Mouse (Mus musculus): ENCODE results near the gene Man1a. TPM values are rescaled to one million over a fixed set of nuclear protein-coding genes. Genes with fewer than 3 reads are reported as not detected.

Gene Man1a
- polyA plus RNA-seq (2015; fragmentation: Nextera tagmentation; extraction: Ambion mirVana) = 1.2 and 1.4 TPM in 2 replicates

DNA sequence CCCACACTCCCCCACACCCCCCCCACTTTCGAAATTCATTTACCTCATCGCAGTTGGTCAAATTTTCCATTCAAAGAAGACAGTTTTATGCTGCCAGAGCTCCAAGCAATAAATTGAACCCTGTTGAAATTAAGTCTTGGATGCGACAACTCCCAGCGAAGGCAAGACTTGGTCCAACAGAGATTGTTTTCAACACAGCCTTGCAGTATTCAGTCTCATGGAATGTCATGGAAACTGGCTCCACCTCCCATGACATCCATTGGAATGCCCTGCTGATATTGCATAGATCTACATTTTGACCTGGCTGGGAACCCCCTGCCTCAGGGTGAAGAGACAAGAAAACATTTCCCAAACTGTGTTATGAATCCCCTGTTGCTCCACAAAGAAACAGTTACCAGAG, at the start of gene Man1a:
Gene Man1a (minus strand): TSS at position 190 of the 400 bp plus-strand sequence.
- Histone ChIP-seq H3K4me1 (0 out of 2 replicates have a peak, but pooled peaks cover 6% of the 10 kb centered on the region), H3K27ac (no peak within 1 kb of the TSS), H3K36me3 (ENCODE audit: poor library complexity, severe bottlenecking) (no peaks in the 10 kb centered on the region), H3K27me3 (peaks cover 33% of the 10 kb centered on the region), H3K4me2 (peak within 1 kb of the TSS; percentile 100), H3K9ac (peak within 1 kb of the TSS; percentile 66), H3K4me3 (peak within 1 kb of the TSS; percentile 71), H3K9me3 (replicated peaks) (no peaks in the 10 kb centered on the region)
- 8% methylated on average over 4 of the region's 4 CpGs for WGBS
- ATAC-seq = no peak

DNA sequence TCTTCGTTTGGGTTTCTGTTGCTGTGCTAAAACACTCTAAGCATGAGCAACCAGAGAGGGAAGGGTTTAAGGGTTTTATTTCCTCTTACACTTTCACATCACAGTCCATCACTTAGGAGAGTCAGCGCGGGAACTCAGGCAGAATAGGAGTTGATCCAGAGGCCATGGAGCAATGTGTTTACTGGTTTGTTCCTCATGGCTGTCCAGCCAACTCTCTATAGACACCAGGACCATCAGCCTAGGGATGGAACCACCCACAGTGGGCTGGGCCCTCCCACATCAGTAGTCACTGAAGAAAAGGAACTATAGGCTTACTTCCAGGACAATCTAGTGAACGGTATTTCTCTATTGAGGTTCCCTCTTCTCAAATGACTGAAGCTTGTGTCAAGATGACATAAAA, 45.4 kb upstream of the Man1a start:
- Histone ChIP-seq H3K36me3 (ENCODE audit: poor library complexity, severe bottlenecking) (no peaks in the 10 kb centered on the region), H3K4me1 (no peaks in the 10 kb centered on the region), H3K9me3 (replicated peaks) (no peaks in the 10 kb centered on the region), H3K4me3 (no peak overlapping the region), H3K27me3 (no peaks in the 10 kb centered on the region), H3K27ac (no peak overlapping the region), H3K9ac (no peak overlapping the region), H3K4me2 (no peak overlapping the region)
- no peak for ATAC-seq
- WGBS = 88% methylated on average over 4 of the region's 4 CpGs

GRCm38 (mm10) chr10:54120375-54120774, 44.0 kb upstream of the Man1a start:
- Histone ChIP-seq H3K4me2 (no peak overlapping the region), H3K27ac (no peak overlapping the region), H3K9ac (no peak overlapping the region), H3K4me3 (no peak overlapping the region), H3K9me3 (replicated peaks) (no peaks in the 10 kb centered on the region), H3K4me1 (no peaks in the 10 kb centered on the region), H3K27me3 (no peaks in the 10 kb centered on the region), H3K36me3 (ENCODE audit: poor library complexity, severe bottlenecking) (no peaks in the 10 kb centered on the region)
- WGBS = 83% methylated on average over 2 of the region's 2 CpGs
- ATAC-seq = no peak

DNA sequence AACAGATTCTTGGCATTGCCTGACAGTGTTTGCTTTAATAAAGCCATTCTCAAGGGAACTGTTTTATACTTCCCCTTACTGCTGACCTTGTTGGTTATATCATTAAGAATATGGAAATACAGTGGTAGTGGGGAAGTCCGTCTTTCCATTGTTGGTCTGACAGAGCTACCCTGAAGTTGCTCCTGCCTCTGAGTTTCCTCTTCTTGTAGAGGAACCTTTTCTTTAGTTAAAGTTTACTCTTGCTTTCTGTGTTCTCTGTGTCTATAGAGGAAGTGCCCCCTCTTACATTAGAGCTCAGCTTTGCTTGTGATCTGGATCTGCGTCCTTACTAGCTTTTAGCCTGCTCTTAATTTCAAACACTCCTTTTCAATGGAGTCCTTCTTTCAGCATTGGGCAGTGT, 42.9 kb upstream of the Man1a start:
- no peak for ATAC-seq

DNA sequence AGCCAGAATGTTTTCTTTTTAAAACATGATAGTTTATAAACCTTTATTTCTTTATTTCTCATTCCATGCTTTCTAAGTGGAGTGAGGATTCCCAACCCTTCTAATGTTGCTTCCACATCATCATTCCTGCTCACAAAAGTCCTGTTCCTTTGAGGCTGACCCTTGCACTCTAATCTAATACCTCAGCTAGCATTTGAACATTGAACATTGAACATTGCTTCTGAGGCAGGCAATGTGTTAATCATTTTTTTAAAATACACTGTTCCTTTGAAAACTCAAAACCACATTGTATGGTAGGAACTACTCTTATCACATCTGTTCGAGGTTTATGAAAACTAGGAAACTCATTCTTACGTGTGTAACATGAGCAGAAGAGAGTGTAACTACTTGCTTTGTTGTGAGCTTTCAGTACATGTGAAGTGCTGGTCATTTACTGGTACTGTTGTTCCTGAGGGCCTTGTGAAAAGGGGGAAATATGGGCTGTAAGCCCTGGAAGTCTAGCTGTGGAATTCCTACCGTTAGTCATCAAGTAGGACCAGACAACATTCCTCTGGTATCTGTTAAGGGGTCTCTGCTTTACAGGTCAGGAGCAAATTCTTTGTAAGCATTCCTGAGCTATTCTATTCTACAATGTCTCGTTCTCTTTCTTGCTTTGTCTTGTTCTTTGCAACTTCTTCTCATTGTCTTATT, 42.0 kb upstream of the Man1a start:
- H3K27ac ChIP-seq = no peak overlapping the region
- WGBS = 78% methylated on average over 4 of the region's 4 CpGs
- no peaks in the 10 kb centered on the region for H3K27me3 ChIP-seq
- H3K9me3 ChIP-seq (replicated peaks) = no peaks in the 10 kb centered on the region
- ATAC-seq = no peak
- no peaks in the 10 kb centered on the region for H3K4me1 ChIP-seq
- H3K9ac ChIP-seq = no peak overlapping the region
- no peaks in the 10 kb centered on the region for H3K36me3 ChIP-seq (ENCODE audit: poor library complexity, severe bottlenecking)
- H3K4me3 ChIP-seq = no peak overlapping the region
- H3K4me2 ChIP-seq = no peak overlapping the region

More for the DNA sequence above, 42.9 kb upstream of the Man1a start:
- Histone ChIP-seq H3K9me3 (replicated peaks) (no peaks in the 10 kb centered on the region), H3K4me1 (no peaks in the 10 kb centered on the region), H3K4me2 (no peak overlapping the region), H3K9ac (no peak overlapping the region), H3K36me3 (ENCODE audit: poor library complexity, severe bottlenecking) (no peaks in the 10 kb centered on the region), H3K27ac (no peak overlapping the region), H3K27me3 (no peaks in the 10 kb centered on the region), H3K4me3 (no peak overlapping the region)
- 85% methylated on average over 2 of the region's 2 CpGs for WGBS

GRCm38 (mm10) chr10:54117763-54118162, 41.4 kb upstream of the Man1a start:
- WGBS = 88% methylated on average over 4 of the region's 4 CpGs
- no peak for ATAC-seq
- H3K27me3 ChIP-seq = no peaks in the 10 kb centered on the region
- H3K4me1 ChIP-seq = no peaks in the 10 kb centered on the region
- no peak overlapping the region for H3K27ac ChIP-seq
- H3K4me2 ChIP-seq = no peak overlapping the region
- H3K36me3 ChIP-seq (ENCODE audit: poor library complexity, severe bottlenecking) = no peaks in the 10 kb centered on the region
- no peak overlapping the region for H3K4me3 ChIP-seq
- no peak overlapping the region for H3K9ac ChIP-seq
- no peaks in the 10 kb centered on the region for H3K9me3 ChIP-seq (replicated peaks)

- ATAC-seq = 0 out of 2 replicates have a peak, but pooled peaks have one; percentile 24
- no peaks in the 10 kb centered on the region for H3K27me3 ChIP-seq
- no peak overlapping the region for H3K9ac ChIP-seq
- H3K4me3 ChIP-seq = no peak overlapping the region
- H3K27ac ChIP-seq = no peak overlapping the region
- no peak overlapping the region for H3K4me2 ChIP-seq
- H3K36me3 ChIP-seq (ENCODE audit: poor library complexity, severe bottlenecking) = no peaks in the 10 kb centered on the region
- no peaks in the 10 kb centered on the region for H3K9me3 ChIP-seq (replicated peaks)
- no peaks in the 10 kb centered on the region for H3K4me1 ChIP-seq
- WGBS = 81% methylated on average over 4 of the region's 4 CpGs
Observed at GRCm38 (mm10) chr10:54103671-54104070, 27.3 kb upstream of the Man1a start.

DNA sequence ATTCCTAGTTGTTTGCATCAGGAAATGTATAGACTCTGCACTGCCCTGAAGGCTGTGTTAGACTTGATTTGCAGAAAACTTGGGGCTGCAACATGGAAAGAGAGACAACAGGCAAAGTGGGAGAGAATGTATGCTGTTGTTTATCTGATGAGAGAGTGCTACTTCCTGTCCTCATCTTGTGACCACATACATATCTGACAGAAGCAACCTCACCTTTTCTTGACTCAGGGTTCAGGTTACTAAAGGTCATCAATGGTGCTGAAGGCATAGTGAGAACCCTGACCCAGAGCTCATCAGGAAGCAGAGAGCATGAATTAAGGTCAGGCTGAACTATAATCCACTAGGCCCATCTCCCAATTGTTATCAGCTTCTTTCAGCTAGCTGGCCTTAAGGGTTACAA, 15.7 kb upstream of the Man1a start:
- ATAC-seq = no peak
- no peak overlapping the region for H3K4me2 ChIP-seq
- H3K9me3 ChIP-seq (replicated peaks) = no peaks in the 10 kb centered on the region
- H3K36me3 ChIP-seq (ENCODE audit: poor library complexity, severe bottlenecking) = no peaks in the 10 kb centered on the region
- H3K27ac ChIP-seq = no peak overlapping the region
- H3K27me3 ChIP-seq = no peaks in the 10 kb centered on the region
- H3K4me1 ChIP-seq = no peaks in the 10 kb centered on the region
- no peak overlapping the region for H3K4me3 ChIP-seq
- no peak overlapping the region for H3K9ac ChIP-seq

- Histone ChIP-seq H3K4me1 (no peaks in the 10 kb centered on the region), H3K9ac (no peak overlapping the region), H3K9me3 (replicated peaks) (no peaks in the 10 kb centered on the region), H3K4me2 (no peak overlapping the region), H3K36me3 (ENCODE audit: poor library complexity, severe bottlenecking) (no peaks in the 10 kb centered on the region), H3K27ac (no peak overlapping the region), H3K4me3 (no peak overlapping the region), H3K27me3 (no peaks in the 10 kb centered on the region)
- ATAC-seq = no peak
- 92% methylated on average over 6 of the region's 6 CpGs for WGBS
Observed at GRCm38 (mm10) chr10:54089923-54090322, 13.5 kb upstream of the Man1a start.

DNA sequence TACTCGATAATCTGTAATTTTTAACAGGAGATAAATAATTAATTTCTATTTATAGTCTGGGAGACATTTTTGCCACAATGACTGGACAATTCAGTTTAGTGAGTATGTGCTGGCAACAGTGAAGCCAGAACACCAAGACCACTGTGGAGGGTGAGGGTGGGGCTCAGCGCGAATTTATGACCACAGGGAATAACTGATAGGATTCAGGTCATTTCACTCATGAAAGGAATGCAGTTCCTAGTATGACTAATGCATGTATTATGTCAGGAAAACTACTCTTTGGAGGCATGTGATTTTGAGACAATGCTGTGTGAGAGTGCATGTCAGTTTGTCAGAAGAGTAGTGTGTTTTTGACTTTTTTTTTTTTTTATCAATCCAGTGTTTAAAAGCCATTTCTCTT, 10.9 kb upstream of the Man1a start:
- 95% methylated on average over 3 of the region's 3 CpGs for WGBS
- no peaks in the 10 kb centered on the region for H3K36me3 ChIP-seq (ENCODE audit: poor library complexity, severe bottlenecking)

DNA sequence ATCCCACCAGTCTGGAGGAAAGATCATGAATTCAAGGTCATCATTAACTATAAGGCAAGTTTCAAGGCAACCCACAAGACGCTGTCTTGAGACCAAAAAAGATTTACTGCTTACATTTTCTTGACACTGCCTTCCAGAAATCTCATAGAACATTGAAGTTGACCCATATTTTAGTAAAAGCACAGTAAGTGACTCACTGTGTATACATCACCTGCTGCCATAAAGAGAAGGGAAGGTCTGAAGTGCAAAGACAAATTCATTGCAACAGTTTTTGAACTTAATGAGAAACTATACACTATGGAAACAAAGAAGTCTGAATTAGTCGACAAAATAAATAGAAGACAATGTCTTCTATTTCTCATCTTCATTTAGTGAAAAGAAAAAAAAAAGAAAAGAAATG, 8.7 kb upstream of the Man1a start:
- no peak overlapping the region for H3K4me3 ChIP-seq
- WGBS = 89% methylated on average over 2 of the region's 2 CpGs
- no peak overlapping the region for H3K27ac ChIP-seq
- no peak overlapping the region for H3K4me2 ChIP-seq
- H3K9ac ChIP-seq = no peak overlapping the region
- H3K36me3 ChIP-seq (ENCODE audit: poor library complexity, severe bottlenecking) = no peaks in the 10 kb centered on the region
- H3K4me1 ChIP-seq = no peaks in the 10 kb centered on the region
- H3K9me3 ChIP-seq (replicated peaks) = no peaks in the 10 kb centered on the region
- H3K27me3 ChIP-seq = no peaks in the 10 kb centered on the region
- ATAC-seq = no peak

More for the DNA sequence above, 10.9 kb upstream of the Man1a start:
- H3K9ac ChIP-seq = no peak overlapping the region
- H3K27me3 ChIP-seq = no peaks in the 10 kb centered on the region
- H3K4me3 ChIP-seq = no peak overlapping the region
- H3K4me2 ChIP-seq = no peak overlapping the region
- H3K4me1 ChIP-seq = no peaks in the 10 kb centered on the region
- no peak overlapping the region for H3K27ac ChIP-seq
- ATAC-seq = no peak
- H3K9me3 ChIP-seq (replicated peaks) = no peaks in the 10 kb centered on the region

DNA sequence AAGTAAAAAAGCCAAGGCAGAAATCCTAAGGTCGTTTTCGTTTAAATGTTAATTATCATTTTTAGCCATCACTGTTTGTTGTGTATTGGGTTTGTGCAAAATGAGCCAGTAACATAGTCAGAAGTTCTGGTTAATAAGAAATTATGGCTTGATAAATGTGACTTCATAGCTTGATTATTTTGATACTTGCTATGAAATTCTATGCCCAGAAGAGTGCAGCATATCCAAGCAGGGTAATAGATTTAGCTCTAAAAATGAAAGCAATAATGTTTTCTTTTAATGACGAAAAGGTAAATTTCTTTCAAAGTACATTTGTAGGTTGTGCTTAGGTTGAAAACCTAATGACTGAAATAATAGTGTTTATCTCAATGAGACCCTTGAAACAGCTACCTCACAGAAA, 596 bp upstream of the Man1a start:
- Histone ChIP-seq H3K27ac (no peak overlapping the region), H3K36me3 (ENCODE audit: poor library complexity, severe bottlenecking) (no peaks in the 10 kb centered on the region), H3K27me3 (peaks cover 33% of the 10 kb centered on the region), H3K9me3 (replicated peaks) (no peaks in the 10 kb centered on the region), H3K4me2 (no peak overlapping the region; the same call in 1 of the 2 replicates), H3K4me1 (0 out of 2 replicates have a peak, but pooled peaks cover 6% of the 10 kb centered on the region), H3K4me3 (no peak overlapping the region), H3K9ac (no peak overlapping the region)
- no peak for ATAC-seq
- WGBS = 52% methylated on average over 3 of the region's 3 CpGs
